Mouse (Mus musculus): ENCODE measurements at regions not wholly inside any gene's neighbourhood (a gene's known extent, or its start where the extent isn't known, plus 50 kb on each side); places are given as distances from the start of the nearest gene placed in this dataset.

- ATAC-seq (replicated peaks; ENCODE audit: low FRiP score, low TSS enrichment, poor library complexity, severe bottlenecking), result no peak
These were observed 106.3 kb downstream of the Cysltr2 start for GRCm38 (mm10) chr14:72942571-72942970.

DNA sequence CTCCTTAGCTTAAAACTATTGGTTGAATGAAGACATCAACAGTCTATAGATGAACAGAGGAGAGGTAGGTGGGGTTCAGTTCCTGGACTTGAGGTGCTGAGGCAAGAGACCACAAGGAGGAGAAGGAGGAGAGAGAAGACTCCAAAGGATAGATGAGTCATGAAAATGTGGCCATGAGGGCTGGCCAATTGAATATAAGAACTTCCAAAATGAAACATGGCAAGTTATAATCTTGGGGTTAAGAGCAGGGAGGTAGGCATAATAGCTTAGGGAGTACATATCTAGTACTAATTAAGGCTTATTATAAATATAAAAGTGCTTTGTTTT, 109.9 kb downstream of the Cysltr2 start:
- no peak for ATAC-seq (replicated peaks; ENCODE audit: low FRiP score, low TSS enrichment, poor library complexity, severe bottlenecking)

DNA sequence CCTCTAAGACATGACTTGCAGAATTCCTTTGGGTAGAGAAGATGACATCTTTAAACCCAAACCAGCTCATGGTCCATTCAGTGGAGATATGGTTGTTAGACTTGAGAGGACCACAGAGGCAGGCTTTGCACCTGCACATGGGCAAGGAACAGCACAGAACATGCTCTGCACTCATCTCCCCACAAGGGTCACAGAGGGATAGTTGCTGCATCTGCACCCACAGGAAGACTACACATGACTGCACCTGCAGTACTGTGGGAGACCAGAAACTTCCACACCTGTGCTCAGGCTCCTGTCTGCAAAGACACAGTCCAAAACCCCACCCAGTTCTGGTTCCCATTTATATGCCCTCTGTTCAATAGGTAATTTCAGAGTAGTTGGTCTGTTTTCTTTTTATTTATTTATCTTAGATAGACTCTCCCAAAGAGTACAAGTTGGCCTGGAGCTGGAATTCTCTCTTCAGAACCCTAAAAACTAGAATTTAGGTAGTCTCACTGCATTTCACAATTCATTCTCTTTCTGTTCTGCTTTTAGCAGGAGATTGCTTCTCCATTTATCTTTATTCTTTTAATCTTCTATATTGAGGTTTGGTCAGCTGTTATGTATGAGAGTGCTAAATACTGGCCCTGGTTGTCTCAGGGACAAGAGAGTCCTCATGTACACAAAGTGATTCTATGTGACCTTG, 110.4 kb downstream of the Cysltr2 start:
- no peak for ATAC-seq (replicated peaks; ENCODE audit: low FRiP score, low TSS enrichment, poor library complexity, severe bottlenecking)

DNA sequence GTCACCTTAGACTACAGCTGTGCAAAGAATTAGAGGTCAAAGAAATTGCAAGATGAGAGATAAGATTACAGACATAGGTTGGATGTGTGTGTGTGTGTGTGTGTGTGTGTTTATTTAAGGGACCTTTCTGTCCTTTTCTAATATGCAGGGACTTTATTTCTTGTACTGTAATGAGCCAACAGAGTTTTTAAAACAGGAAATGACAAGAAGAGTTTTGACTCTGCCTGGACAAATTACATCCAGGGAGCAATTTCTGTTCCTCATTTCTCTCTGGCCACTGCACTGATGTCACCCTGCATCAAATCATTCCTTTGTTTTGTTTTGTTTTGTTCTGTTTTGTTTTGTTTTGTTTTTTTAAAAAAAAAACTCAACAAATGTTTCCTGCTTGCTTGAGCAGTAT, 115.3 kb downstream of the Cysltr2 start:
- ATAC-seq (replicated peaks; ENCODE audit: low FRiP score, low TSS enrichment, poor library complexity, severe bottlenecking), result no peak

- no peak for ATAC-seq (replicated peaks; ENCODE audit: low FRiP score, low TSS enrichment, poor library complexity, severe bottlenecking)
These were observed 116.6 kb downstream of the Cysltr2 start for GRCm38 (mm10) chr14:72932296-72932695.

DNA sequence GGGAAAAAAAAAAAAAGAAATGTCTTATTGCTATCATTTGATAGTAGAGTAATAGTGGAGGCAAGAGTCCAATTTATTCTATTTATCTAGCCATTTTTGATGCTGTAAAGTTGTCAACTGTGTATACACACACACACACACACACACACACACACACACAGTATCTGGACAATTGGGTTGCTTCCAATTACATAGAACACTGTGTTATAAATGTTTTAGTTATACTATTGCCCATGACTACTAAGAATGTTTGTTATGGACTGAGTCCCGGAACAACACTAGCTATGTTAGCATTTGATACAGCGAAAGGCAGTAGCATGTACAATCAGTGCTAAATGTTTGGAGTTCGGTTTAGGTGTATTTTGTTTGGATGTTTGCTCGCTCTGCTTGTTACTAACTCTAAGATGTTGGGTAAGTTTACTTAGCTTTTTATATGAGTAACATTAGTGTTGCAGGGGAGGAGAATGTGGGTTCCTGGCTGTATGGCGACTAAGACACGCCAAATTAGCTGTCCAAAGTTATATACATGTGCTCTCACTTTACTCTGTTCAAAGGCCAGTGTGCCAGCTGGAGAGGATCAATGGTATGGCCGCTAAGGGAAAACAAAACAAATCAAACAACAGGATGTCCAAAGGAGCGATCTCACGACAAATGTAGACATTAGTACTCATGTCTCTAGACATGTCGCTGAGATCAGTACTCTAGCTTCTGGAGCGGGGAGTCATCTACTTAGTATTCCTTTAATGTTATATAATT, 147.6 kb downstream of the Cysltr2 start:
- ATAC-seq (replicated peaks; ENCODE audit: low FRiP score, low TSS enrichment, poor library complexity, severe bottlenecking), result no peak

GRCm38 (mm10) chr14:72899630-72900029, 149.3 kb downstream of the Cysltr2 start:
- no peak for ATAC-seq (replicated peaks; ENCODE audit: low FRiP score, low TSS enrichment, poor library complexity, severe bottlenecking)

DNA sequence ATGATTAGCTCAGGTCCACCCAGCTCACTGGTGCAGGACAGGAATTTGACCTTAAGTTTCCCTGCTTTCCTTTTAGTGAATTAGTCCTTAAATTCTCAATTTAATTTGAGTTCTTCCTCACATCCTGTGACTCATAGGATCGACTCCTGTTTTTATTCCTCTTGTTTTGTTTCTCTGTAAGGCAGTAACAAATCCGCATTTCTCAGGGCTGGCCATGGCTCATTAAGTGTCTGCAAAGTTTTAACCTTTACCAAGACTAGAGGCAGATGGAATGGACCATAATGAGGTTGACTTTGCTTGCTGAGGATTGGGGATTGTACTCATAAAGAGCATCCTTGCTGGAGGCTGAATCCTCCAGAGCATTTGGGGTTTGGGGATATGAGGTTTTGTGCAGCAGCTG, 156.6 kb downstream of the Cysltr2 start:
- no peak for ATAC-seq (replicated peaks; ENCODE audit: low FRiP score, low TSS enrichment, poor library complexity, severe bottlenecking)

- ATAC-seq (replicated peaks; ENCODE audit: low FRiP score, low TSS enrichment, poor library complexity, severe bottlenecking), result no peak
These were observed 159.3 kb downstream of the Cysltr2 start for GRCm38 (mm10) chr14:72889663-72890062.

DNA sequence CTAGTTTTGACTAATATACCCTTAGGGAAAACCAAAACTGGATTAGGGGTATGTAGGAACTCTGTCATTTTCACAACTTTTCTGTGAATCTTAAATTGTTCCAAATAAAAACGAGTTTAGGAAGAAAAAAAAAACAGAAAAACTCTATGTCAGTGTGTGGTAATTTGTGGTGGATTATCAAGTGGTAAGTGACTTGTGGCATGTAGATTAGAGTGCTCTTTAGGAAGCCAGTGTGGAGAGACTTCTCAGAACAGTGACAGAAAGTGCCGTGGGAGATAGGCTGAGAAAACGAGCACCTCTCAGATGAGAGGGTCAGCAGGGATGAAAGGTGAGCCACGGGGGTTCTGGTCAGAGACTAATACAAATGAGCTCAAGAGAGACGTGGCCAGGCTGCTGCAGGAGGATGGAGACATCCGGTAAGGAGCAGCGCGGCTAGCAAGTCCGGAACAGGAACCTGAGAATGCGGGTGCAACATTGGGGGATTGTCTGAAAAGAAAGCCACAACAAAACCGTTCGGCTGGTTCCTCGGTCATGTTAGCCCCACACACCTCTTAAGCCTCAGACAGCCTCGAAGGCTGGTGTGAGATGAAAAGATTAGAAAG, 161.3 kb downstream of the Cysltr2 start:
- ATAC-seq (replicated peaks; ENCODE audit: low FRiP score, low TSS enrichment, poor library complexity, severe bottlenecking), result peak; percentile 59; the same call in 1 of the 2 replicates

DNA sequence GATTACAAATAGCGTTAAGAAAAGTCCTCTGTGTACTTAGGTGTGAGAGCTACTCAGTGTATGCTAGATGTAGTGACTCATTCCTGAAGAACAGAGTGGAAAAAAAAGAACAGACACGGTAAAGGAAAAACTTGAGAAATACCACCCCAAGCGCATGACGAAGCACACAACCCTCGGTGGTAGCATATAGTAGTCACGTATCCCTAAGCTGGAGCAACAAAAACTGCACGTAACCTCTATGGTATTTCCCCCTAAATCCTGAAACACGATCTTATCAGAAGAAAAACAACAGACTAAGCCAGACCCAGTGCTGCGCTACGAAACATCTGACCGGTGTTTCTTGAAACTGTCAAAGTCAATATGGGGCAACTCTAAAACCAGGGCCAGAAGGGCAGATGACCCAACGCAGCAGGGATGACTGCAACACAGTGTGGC, 162.0 kb downstream of the Cysltr2 start:
- ATAC-seq (replicated peaks; ENCODE audit: low FRiP score, low TSS enrichment, poor library complexity, severe bottlenecking), result no peak

GRCm38 (mm10) chr14:72885824-72886223, 163.1 kb downstream of the Cysltr2 start:
- no peak for ATAC-seq (replicated peaks; ENCODE audit: low FRiP score, low TSS enrichment, poor library complexity, severe bottlenecking)

GRCm38 (mm10) chr14:72884561-72884960, 164.4 kb downstream of the Cysltr2 start:
- ATAC-seq (replicated peaks; ENCODE audit: low FRiP score, low TSS enrichment, poor library complexity, severe bottlenecking), result no peak

DNA sequence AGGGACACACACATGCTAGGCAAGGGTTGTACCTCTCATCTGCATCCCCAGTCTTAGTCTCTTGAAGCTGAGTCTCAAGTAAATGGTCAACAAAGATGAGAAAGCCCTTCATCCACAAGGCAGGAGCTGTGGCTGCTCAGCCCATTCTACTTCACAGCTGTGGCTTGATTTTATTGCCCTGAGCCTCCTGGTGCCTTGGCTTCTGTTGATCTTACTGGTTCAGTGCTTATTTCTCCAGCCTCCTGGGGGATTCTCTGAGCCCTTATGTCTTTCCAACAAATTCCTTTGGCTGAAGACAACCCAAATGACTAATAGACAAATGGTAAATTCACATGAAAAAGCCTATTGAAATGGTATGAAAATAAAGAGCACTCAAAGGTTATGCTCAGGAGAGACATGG, 167.3 kb upstream of the Fndc3a start:
- ATAC-seq (replicated peaks; ENCODE audit: low FRiP score, low TSS enrichment, poor library complexity, severe bottlenecking), result no peak

DNA sequence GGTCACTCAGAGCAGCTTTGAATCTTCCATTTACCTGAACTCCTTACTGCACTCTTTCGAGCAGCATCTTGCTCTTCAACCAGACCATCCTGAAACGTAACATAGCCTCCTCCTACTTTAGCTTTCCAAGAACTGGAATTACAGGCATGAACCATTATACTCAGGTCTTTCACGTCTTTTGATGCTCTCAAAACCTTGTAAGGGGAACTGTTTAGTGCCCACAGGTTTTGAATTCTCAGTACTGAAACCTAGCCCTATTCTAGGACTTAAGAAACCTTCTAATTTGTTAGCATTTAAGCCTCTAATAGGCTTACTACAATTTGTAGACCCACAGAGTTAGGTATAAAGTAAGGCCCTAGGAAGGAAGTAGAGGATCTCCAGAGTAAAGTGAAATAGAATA, 163.7 kb upstream of the Fndc3a start:
- no peak for ATAC-seq (replicated peaks; ENCODE audit: low FRiP score, low TSS enrichment, poor library complexity, severe bottlenecking)

- ATAC-seq (replicated peaks; ENCODE audit: low FRiP score, low TSS enrichment, poor library complexity, severe bottlenecking), result no peak
These were observed 159.5 kb upstream of the Fndc3a start for GRCm38 (mm10) chr14:72869188-72869749.

DNA sequence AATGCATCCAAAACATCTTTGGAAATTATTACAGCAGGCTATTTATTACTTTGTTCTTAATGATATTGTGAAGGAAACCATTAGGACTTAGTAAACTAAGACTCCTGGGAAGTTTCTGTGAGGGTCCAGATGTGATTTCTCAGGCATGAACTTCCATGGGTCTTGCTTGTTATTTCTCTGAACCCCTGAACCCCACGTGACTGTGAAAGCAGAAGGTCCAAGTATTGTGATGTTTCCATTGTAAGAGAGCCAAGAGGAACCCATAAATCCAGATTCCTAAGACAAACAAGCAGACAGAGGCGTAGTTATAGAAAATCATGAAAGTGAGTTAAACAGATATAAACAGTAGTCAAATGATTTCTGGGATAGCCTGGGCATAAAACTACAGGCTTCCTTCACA, 157.1 kb upstream of the Fndc3a start:
- ATAC-seq (replicated peaks; ENCODE audit: low FRiP score, low TSS enrichment, poor library complexity, severe bottlenecking), result no peak

DNA sequence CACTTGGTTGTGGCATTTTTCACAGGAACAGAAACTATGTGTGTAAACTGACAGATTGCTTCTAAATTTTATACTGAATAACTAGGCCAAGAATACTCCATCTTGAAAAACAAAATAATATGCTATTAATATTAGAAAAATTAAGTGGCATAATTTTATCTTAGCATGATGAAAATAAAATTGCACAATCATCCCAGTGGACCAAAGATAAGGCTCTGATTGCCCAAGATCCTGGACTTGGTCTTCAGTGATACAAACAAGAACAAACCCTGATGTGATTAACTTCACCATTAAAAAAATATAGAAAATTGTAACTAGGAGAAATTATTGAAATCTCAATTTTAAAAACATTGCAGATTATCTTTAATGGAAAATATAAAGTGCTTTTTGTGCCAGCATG, 155.7 kb upstream of the Fndc3a start:
- no peak for ATAC-seq (replicated peaks; ENCODE audit: low FRiP score, low TSS enrichment, poor library complexity, severe bottlenecking)

DNA sequence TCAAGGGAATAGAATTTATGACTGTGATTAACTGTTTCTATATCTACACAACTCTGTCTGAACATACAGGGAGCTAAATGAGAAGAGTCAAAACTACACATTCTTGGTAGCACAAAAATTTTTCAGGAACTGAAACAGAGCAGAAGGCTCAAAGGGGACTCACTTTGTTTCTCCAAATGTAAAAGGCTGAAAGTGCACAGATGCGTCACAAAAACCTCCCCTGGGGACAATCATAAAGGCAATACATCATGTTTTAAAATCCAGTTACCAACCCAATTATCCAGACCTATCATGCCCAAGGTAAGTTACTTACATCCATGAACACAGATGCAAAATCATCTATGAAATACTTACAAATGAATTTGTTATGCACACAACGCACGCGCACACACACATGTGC, 155.0 kb upstream of the Fndc3a start:
- no peak for ATAC-seq (replicated peaks; ENCODE audit: low FRiP score, low TSS enrichment, poor library complexity, severe bottlenecking)

DNA sequence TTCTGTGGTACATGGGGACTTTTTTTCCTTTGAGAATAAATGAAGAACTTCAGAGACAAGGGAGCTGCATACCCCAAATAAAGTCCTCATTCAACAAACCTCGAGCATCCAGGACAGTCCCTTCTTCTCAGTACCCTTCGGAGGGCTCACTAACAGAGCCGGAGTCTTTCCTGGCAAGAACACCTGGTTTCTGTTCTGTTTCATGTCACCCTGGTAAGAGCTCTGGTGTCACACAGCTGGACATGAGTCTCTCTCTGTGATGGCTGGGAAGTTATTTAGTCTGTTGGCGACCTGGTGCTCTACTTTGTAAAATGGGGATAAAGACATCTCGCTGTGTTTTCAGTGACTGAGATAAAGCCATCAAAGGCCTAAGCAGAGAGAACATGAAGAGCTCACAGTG, 154.3 kb upstream of the Fndc3a start:
- no peak for ATAC-seq (replicated peaks; ENCODE audit: low FRiP score, low TSS enrichment, poor library complexity, severe bottlenecking)

Data from megakaryocyte-erythroid progenitor cell, adult 5-6 weeks (primary cell).